ENCODE assay signal across 21 mouse cellular contexts in the genomic region with DNA sequence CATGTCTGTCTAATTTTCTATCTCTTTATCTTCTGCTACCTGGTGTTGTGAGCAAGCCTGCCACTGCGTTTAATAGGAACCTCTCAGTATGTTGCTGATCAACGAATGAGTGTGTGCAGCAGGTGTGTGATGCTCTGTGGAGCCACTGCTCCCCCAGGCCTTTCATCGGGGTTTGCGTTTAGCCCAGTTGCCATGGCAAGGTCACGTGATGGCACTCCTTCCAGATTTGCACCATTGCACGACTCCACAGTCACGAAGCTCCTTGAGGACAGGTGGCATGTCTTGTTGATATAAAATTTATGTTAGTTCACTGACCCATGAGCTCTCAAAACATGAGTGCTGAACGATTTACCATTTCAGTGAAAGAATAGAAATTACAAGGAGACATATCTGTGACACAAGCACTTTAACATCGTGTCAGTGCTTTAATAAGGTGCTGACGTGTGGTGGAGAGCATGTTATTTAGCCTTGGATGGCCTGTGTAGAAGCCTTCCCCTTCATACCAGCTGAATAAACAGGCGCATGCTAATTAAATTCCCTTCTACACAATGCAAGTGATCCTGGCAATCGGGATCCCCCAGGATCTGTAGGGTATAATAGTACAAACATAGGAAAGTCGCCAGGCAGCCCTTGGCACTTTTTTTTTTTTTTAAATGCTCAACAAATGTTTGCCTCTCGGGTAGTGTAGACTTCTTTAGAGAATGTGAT.
A peak's percentile ranks its signal among the peaks of the same experiment; 100 is the strongest.
DNase-seq lines count a peak whose midpoint lies in the region; ATAC-seq lines count a peak whose summit lies in the region.
"Had no signal": no experiment of that assay in that cellular context is flagged by ENCODE, and none has a peak within 500 bp of the region (broad histone marks: within the 10 kb centered on the region; RNA-seq: fewer than 3 reads in every experiment).

No protein-coding gene starts in this region.

- no peaks in the 10 kb centered on the region for H3K27me3 ChIP-seq in hindbrain, embryonic 11.5 days (ENCODE audit: control insufficient read depth, insufficient read depth, low read length)
- H3K27me3 ChIP-seq in hindbrain, embryonic 13.5 days: no peaks in the 10 kb centered on the region
- H3K27me3 ChIP-seq in lung, embryonic 16.5 days (ENCODE audit: control insufficient read depth, insufficient read depth, low read depth, low read length): no peaks in the 10 kb centered on the region
- H3K27me3 ChIP-seq: forebrain, embryonic 12.5 days; midbrain, embryonic 12.5 days; neural tube, embryonic 13.5 days had no signal

- H3K9ac ChIP-seq in hindbrain, embryonic 11.5 days (ENCODE audit: low read depth, low read length): no peak overlapping the region
- no peak overlapping the region for H3K9ac ChIP-seq in hindbrain, embryonic 13.5 days
- no peak overlapping the region for H3K9ac ChIP-seq in lung, embryonic 16.5 days (ENCODE audit: low read length)
- H3K9ac ChIP-seq: forebrain, embryonic 12.5 days; midbrain, embryonic 12.5 days; neural tube, embryonic 13.5 days had no signal

- no peak overlapping the region for H3K4me3 ChIP-seq in hindbrain, embryonic 11.5 days (ENCODE audit: low read depth, low read length)
- H3K4me3 ChIP-seq in hindbrain, embryonic 13.5 days: no peak overlapping the region
- H3K4me3 ChIP-seq in lung, embryonic 16.5 days (ENCODE audit: low read length): no peak overlapping the region
- H3K4me3 ChIP-seq: forebrain, embryonic 12.5 days; hindbrain, embryonic 10.5 days; layer of hippocampus, adult 2 months; midbrain, embryonic 12.5 days; neural tube, embryonic 13.5 days had no signal

- no peak overlapping the region for H3K4me2 ChIP-seq in hindbrain, embryonic 11.5 days (replicated peaks; ENCODE audit: low read depth, low read length)
- H3K4me2 ChIP-seq in hindbrain, embryonic 13.5 days: no peak overlapping the region
- no peak overlapping the region for H3K4me2 ChIP-seq in lung, embryonic 16.5 days (ENCODE audit: low read depth, low read length)
- H3K4me2 ChIP-seq: forebrain, embryonic 12.5 days; heart, embryonic 11.5 days; midbrain, embryonic 12.5 days; neural tube, embryonic 13.5 days had no signal

- peak; percentile 6 for DNase-seq in hindbrain, embryonic 11.5 days (ENCODE audit: low spot score)
- DNase-seq in lung, postnatal 25 days (ENCODE audit: low spot score): no peak
- DNase-seq in embryo, embryonic 11 days: peak; percentile 35
- peak; percentile 59 for DNase-seq in mesoderm, embryonic 11.5 days (ENCODE audit: low read depth, low spot score)
- no peak for DNase-seq in right cerebral cortex, postnatal 14 days
- no peak for DNase-seq in thymus, postnatal 25 days
- DNase-seq: adrenal gland, adult 8-10 months; cerebellum, adult 18-20 months; cerebellum, postnatal 14 days; gastrocnemius, postnatal 10 days; kidney, adult 9 months had no signal

- H3K4me1 ChIP-seq in hindbrain, embryonic 11.5 days (replicated peaks; ENCODE audit: control insufficient read depth, insufficient read depth, low read length): no peaks in the 10 kb centered on the region
- peaks cover 5% of the 10 kb centered on the region; the same call in 1 of the 2 replicates for H3K4me1 ChIP-seq in hindbrain, embryonic 13.5 days (replicated peaks)
- no peaks in the 10 kb centered on the region for H3K4me1 ChIP-seq in lung, embryonic 16.5 days (replicated peaks; ENCODE audit: control insufficient read depth, insufficient read depth, low read length)
- H3K4me1 ChIP-seq: forebrain, embryonic 12.5 days; midbrain, embryonic 12.5 days had no signal

- H3K9me3 ChIP-seq in hindbrain, embryonic 11.5 days (ENCODE audit: control insufficient read depth, low read length): no peaks in the 10 kb centered on the region
- no peaks in the 10 kb centered on the region for H3K9me3 ChIP-seq in hindbrain, embryonic 13.5 days
- H3K9me3 ChIP-seq in lung, embryonic 16.5 days (ENCODE audit: control insufficient read depth, low read length): no peaks in the 10 kb centered on the region
- H3K9me3 ChIP-seq: forebrain, embryonic 12.5 days; hindbrain, embryonic 10.5 days; midbrain, embryonic 12.5 days; neural tube, embryonic 13.5 days had no signal

- 71% methylated on average over 14 of the region's 14 CpGs for WGBS in hindbrain, embryonic 11.5 days
- WGBS in hindbrain, embryonic 13.5 days: 66% methylated on average over 14 of the region's 14 CpGs
- 60% methylated on average over 14 of the region's 14 CpGs for WGBS in lung, embryonic 16.5 days

- ATAC-seq in hindbrain, embryonic 11.5 days (ENCODE audit: low FRiP score): no peak
- no peak for ATAC-seq in hindbrain, embryonic 13.5 days (ENCODE audit: low FRiP score)
- ATAC-seq in lung, embryonic 16.5 days (ENCODE audit: low read depth): 0 out of 2 replicates have a peak, but pooled peaks have one; percentile 28
- ATAC-seq: activated CD4-positive, CD25-positive, alpha-beta regulatory T cell, adult 4 months; lung, postnatal 0 days had no signal

- no peak overlapping the region for H3K27ac ChIP-seq in hindbrain, embryonic 11.5 days (ENCODE audit: low read depth, low read length)
- H3K27ac ChIP-seq in hindbrain, embryonic 13.5 days: no peak overlapping the region
- H3K27ac ChIP-seq in lung, embryonic 16.5 days (ENCODE audit: low read length): no peak overlapping the region
- H3K27ac ChIP-seq: forebrain, embryonic 12.5 days; hindbrain, embryonic 10.5 days; layer of hippocampus, adult 2 months; midbrain, embryonic 12.5 days; neural tube, embryonic 13.5 days had no signal

- no peaks in the 10 kb centered on the region for H3K36me3 ChIP-seq in hindbrain, embryonic 11.5 days (ENCODE audit: control insufficient read depth, insufficient read depth, low read length)
- H3K36me3 ChIP-seq in hindbrain, embryonic 13.5 days: no peaks in the 10 kb centered on the region
- H3K36me3 ChIP-seq in lung, embryonic 16.5 days (ENCODE audit: control insufficient read depth, insufficient read depth, low read length): no peaks in the 10 kb centered on the region
- H3K36me3 ChIP-seq: forebrain, embryonic 12.5 days; hindbrain, embryonic 10.5 days; midbrain, embryonic 12.5 days; neural tube, embryonic 13.5 days had no signal

Comparison
In these comparisons a context has a peak if more than half of its experiments do, and no peak if none do; other contexts are left out.
1. DNase-seq: peak in hindbrain, embryonic 11.5 days (single experiment), embryo, embryonic 11 days (single experiment) and mesoderm, embryonic 11.5 days (single experiment); none in lung, postnatal 25 days (single experiment), right cerebral cortex, postnatal 14 days (single experiment) and thymus, postnatal 25 days (single experiment).